ENCODE assay signal across 22 mouse cellular contexts in the genomic region with DNA sequence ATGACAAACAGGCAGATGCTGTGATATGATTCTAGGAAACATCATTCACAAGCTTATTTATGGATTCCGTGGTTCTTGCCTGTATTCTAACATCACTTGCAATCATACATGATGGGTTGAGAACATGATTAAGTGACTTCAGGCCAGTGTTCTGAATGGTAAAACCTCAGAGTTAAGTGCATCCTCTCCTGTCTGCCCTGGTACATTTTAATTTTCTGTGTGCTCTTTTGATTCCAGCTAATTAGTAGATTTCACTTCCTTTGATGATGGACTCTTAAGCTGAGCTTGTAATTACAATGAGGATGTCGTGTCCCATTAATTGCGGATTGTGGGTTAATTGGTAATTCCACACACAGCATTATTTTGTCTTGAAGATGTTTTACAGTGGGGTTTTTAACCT.
DNase-seq lines count a peak whose midpoint lies in the region; ATAC-seq and TF ChIP-seq lines count a peak whose summit lies in the region.
"Had no signal": no experiment of that assay in that cellular context is flagged by ENCODE, and none has a peak within 500 bp of the region (broad histone marks: within the 10 kb centered on the region; RNA-seq: fewer than 3 reads in every experiment).

No protein-coding gene starts in this region.

- no peak overlapping the region for H3K27ac ChIP-seq in forebrain, embryonic 13.5 days
- no peak overlapping the region for H3K27ac ChIP-seq in forebrain, embryonic 10.5 days
- H3K27ac ChIP-seq: heart, embryonic 15.5 days; hindbrain, embryonic 14.5 days; hindbrain, postnatal 0 days had no signal

- ATAC-seq in forebrain, embryonic 13.5 days = peak; percentile 41; the same call in 1 of the 2 replicates
- ATAC-seq: CD4-positive, CD25-positive, alpha-beta regulatory T cell, adult 4 months; hindbrain, postnatal 0 days; inflammation-experienced regulatory T-cells, adult 6 months; intestine, postnatal 0 days had no signal

- no peak for TF ChIP-seq CTCF in brain, embryonic 14.5 days (IDR thresholded peaks at IDR 0.05; ENCODE audit: borderline replicate concordance, extremely low read depth, insufficient read depth, insufficient read length)

- no peak overlapping the region for H3K9ac ChIP-seq in forebrain, embryonic 13.5 days
- H3K9ac ChIP-seq: heart, embryonic 12.5 days; heart, embryonic 15.5 days; hindbrain, embryonic 14.5 days had no signal

- no peaks in the 10 kb centered on the region for H3K36me3 ChIP-seq in forebrain, embryonic 13.5 days (ENCODE audit: poor library complexity, severe bottlenecking)
- no peaks in the 10 kb centered on the region for H3K36me3 ChIP-seq in forebrain, embryonic 10.5 days (replicated peaks)
- H3K36me3 ChIP-seq: heart, embryonic 12.5 days; heart, embryonic 15.5 days had no signal

- WGBS in forebrain, embryonic 13.5 days = 45% methylated on average over 3 of the region's 3 CpGs
- WGBS in forebrain, embryonic 10.5 days = 82% methylated on average over 3 of the region's 3 CpGs

- no peak for DNase-seq in forebrain, embryonic 10.5 days (ENCODE audit: extremely low spot score, low spot score)
- peak; percentile 32 for DNase-seq in brain, adult 2 months (ENCODE audit: low read depth, low spot score)
- peak; percentile 60 for DNase-seq in brain, embryonic 14.5 days (ENCODE audit: low read depth)
- DNase-seq in heart, postnatal 36 days = no peak
- no peak for DNase-seq in right cerebral cortex, postnatal 4 days
- DNase-seq: adrenal gland, adult 2 months; adrenal gland, postnatal 14 days; cerebellum, adult 18-20 months; cerebellum, adult 9-10 months; cerebellum, postnatal 14 days; gastrocnemius, postnatal 25 days; heart, adult 18-20 months; heart, postnatal 10 days; heart, postnatal 4 days had no signal

- H3K4me2 ChIP-seq in forebrain, embryonic 13.5 days = no peak overlapping the region
- H3K4me2 ChIP-seq: heart, embryonic 12.5 days; heart, embryonic 15.5 days; hindbrain, embryonic 14.5 days had no signal

- intact Hi-C loops in heart, postnatal 36 days (cut with DNase I) = no loop called here

- H3K9me3 ChIP-seq in forebrain, embryonic 13.5 days (replicated peaks) = no peaks in the 10 kb centered on the region; the same call in 1 of the 2 replicates
- no peaks in the 10 kb centered on the region for H3K9me3 ChIP-seq in forebrain, embryonic 10.5 days
- H3K9me3 ChIP-seq: heart, embryonic 15.5 days had no signal

- no peak for TF ChIP-seq POLR2A in brain, embryonic 14.5 days (IDR thresholded peaks at IDR 0.05; ENCODE audit: borderline replicate concordance, extremely low read depth, insufficient read depth, insufficient read length, poor library complexity, severe bottlenecking)

- H3K4me1 ChIP-seq in forebrain, embryonic 13.5 days = peaks cover 3% of the 10 kb centered on the region; the same call in 1 of the 2 replicates
- H3K4me1 ChIP-seq in forebrain, embryonic 10.5 days = no peaks in the 10 kb centered on the region
- H3K4me1 ChIP-seq: heart, embryonic 12.5 days; heart, embryonic 15.5 days had no signal

- H3K27me3 ChIP-seq in forebrain, embryonic 13.5 days = no peaks in the 10 kb centered on the region
- no peaks in the 10 kb centered on the region for H3K27me3 ChIP-seq in forebrain, embryonic 10.5 days (ENCODE audit: poor library complexity, severe bottlenecking)
- H3K27me3 ChIP-seq: heart, embryonic 12.5 days; heart, embryonic 15.5 days had no signal

- no peak overlapping the region for H3K4me3 ChIP-seq in forebrain, embryonic 13.5 days
- no peak overlapping the region for H3K4me3 ChIP-seq in forebrain, embryonic 10.5 days
- H3K4me3 ChIP-seq: heart, embryonic 12.5 days; heart, embryonic 15.5 days had no signal

Comparison
In these comparisons a context has a peak if more than half of its experiments do, and no peak if none do; other contexts are left out.
1. DNase-seq: peak in brain, adult 2 months (single experiment) and brain, embryonic 14.5 days (single experiment); none in forebrain, embryonic 10.5 days (single experiment), heart, postnatal 36 days (0 of 2) and right cerebral cortex, postnatal 4 days (single experiment).